Mouse (Mus musculus) testis, postnatal 14 days (tissue): ENCODE measurements around the gene Caskin1.

Source experiments
- DNase-seq: peaks from one replicate; pipeline ENCODE4 v3.0.0; 2021; ENCODE audit warnings: low spot score

The Caskin1 gene

DNA sequence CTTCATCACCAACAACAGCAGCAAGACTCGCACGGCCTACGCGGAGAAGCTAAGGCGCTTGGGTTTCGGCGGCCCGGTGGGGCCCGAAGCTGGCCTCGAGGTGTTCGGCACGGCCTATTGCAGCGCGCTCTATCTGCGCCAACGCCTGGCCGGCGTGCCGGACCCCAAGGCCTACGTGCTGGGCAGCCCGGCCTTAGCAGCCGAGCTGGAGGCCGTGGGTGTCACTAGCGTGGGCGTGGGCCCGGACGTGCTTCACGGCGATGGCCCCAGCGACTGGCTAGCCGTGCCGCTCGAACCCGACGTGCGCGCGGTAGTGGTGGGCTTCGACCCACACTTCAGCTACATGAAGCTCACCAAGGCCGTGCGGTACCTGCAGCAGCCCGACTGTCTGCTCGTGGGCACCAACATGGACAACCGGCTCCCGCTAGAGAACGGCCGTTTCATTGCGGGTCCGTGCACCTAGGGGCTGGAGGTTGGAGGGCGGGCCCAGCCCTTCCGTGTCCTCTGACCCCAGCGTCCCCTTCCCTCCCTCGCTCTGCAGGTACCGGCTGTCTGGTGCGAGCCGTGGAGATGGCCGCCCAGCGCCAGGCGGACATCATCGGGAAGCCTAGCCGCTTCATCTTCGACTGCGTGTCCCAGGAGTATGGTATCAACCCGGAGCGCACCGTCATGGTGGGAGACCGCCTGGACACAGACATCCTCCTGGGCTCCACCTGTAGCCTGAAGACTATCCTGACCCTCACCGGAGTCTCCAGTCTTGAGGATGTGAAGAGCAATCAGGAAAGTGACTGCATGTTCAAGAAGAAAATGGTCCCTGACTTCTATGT lies 17.5 kb upstream of the Caskin1 start:
- peak; percentile 77 for DNase-seq

DNA sequence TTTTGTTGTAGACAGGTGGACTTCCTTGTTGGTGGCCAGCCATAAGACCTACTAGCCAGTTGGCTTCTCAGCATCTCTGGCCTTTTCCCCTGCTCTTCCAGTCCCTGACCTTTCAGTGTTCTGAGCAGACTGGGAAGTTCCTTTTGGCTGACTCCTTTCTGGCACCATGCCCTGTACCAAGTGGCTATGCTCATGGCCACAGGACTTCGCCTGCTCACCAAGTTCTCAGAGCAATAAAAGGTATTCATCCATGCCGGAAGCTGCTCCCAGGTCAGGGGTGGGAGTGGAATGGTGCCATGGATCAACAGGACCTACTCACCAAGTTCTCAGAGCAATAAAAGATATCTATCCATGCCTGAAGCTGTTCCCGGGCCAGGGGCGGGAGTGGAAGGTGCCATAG lies 15.9 kb upstream of the Caskin1 start:
- peak; percentile 75 for DNase-seq

- DNase-seq = peak; percentile 66
Measured at GRCm38 (mm10) chr17:24473612-24474275, 14.7 kb upstream of the Caskin1 start, which contains the start of gene Bricd5. Gene Bricd5 (plus strand): TSS chr17:24473884.

GRCm38 (mm10) chr17:24474557-24474956 lies 13.8 kb upstream of the Caskin1 start:
- DNase-seq = peak; percentile 62

GRCm38 (mm10) chr17:24475586-24475985 lies 12.8 kb upstream of the Caskin1 start:
- DNase-seq = no peak

DNA sequence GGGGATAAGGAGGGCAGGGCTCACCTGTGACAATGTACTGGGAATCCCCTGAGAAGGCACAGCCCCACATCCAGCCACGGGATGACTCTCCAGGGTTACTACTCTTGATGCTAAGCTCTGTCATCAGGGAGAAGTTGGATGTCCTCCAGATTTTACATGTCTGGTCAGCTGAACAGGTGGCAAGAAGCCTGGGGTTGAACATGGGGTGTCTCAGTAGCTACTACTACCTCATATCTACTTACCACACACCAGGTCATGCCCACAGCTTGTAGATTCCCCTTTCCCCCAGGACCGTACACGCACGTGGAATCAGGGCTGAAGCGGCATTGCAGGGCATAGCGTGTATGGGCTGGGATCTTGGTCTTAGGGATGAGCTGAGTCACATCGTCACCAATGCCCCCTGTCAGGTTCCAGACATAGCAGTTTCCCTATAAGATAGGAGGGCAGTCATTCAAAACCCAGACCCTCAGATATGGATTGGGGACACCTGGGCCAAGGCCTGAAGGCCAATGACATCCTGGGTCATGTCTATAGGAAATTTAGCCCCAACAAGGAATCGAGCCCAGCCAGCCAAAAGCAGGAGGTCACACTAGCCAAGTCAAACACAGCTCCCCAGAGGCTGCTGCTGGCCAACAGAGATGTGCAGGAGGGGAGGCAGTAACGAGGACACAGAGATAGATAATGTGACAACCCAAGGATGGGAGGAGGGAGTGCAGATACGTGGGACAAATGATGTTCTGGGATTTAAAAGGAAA lies 12.2 kb upstream of the Caskin1 start:
- no peak for DNase-seq

DNA sequence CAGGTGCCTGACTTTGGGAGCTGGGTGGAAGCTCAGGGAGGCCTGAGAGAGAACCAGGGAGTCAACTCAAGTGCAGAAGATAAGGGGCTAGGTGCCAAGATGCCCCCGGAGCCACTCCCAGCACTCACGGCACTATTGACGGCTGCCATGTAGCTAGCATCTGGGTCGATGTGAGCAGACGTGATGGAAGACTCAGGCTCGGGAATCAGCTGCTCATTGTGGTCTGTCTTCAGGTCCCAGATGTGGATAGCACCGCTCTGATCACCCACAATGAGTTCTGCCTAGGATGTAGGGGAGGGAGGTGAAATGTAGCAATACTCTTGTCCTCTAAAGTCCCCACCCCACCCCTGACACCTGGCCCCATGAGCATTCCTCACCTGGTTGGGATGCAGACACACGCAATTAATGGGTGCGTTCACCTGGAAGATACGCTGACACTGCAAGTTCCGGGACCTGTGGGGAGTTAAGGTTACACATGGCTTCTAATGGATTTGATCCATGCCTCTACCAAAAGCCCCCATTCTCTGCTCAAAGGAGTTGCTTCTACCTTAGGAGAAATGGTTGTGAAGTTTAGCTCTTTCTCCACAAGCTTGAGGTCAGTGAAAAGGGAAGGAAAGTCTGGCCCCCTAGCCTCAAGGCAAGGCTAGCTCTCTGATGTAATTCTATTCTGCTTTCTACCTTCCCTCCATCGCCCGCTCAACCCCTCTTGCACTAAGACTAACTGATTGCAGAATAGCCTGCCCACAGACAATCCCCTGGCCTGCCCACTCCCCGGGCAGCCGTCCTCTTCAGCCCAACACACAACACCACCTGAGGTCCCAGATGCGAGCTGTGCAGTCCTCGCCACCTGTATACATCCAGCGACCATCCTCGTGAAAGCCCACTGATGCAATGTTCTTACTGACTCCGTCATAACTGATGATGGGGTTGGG lies 11.1 kb upstream of the Caskin1 start:
- peak; percentile 14 for DNase-seq

DNA sequence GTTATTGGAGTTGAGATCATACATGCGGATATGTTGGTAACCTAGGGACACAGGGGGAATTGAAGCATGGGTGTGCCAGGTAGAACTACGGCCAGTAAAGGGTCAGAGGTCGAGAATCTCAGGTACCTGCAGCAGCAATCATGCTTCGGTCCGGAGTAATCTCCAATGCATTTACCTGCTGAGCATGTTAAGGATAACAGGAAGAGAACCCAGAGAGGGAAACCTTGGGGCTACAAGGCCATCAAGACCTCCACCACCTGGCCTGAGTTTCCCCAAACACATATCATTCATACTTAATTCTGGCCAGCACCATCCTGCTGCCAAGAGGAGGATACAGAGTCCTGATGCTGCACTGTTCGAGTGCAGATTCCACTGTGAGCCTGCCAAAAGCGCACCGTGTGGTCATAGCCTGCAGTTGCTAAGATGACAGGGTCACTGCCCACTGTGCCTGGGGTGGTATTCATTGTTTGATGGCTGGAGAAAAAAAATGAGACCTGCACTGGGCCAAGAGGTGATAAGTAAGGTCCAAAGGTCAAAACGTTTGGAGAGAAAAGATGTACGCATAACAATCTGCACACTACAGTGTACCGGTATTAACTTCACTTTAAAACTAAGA lies 10.3 kb upstream of the Caskin1 start:
- DNase-seq = peak; percentile 28

DNA sequence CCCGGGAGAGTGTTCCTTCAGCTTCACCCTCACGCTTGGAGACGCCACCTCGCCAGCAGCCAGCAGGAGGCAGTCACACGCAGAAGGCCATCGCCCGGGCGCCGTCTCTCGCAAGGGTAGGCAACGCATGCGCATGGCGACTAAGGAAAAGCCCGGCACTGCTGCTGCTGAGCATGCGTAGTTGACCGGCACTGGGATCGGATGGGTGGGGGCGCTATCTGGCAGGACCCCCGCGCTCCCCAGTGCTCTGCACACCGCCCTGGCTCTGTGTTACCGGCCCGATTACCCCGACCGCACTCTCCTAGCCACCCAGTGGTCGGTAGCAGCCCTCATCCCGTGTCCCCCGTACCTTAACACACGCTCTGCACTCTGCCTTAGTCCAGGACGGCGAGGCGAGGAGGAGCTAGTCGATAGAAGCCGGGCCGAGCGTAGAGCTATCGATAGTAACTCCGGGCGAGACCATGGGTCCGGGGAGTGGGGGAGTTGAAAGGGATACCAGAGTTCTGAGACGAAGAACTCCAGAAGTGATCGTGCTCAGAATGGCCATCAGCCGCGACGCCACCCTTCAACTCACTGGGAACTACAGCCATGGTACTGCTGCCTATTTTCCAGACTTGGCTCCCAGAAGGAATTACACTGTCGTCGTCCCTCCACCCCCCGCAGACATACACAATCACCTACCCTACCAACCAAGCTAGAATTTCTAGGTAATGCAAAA lies 9.6 kb upstream of the Caskin1 start, which contains the start of gene Mlst8:
TSS of gene Mlst8 (minus strand) at position 416 of the 718 bp plus-strand sequence.
- peak; percentile 95 for DNase-seq

DNA sequence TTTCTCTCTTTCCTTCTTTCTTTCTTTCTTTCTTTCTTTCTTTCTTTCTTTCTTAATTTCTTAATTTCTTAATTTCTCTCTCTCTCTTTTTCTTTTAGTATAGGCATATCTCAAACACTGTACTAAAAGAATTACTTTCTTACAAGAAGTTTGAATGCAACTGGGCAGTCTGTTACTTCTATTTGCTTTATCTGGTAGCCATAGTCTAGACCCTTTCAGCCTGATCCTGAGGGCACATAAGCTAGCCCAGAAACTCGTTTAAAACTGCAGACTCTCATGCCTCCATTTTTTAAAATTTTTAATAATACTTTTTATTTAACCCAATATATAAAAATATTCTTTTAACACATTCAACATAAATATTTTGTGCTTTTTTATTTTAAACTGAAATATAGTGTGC lies 9.0 kb upstream of the Caskin1 start:
- no peak for DNase-seq

DNA sequence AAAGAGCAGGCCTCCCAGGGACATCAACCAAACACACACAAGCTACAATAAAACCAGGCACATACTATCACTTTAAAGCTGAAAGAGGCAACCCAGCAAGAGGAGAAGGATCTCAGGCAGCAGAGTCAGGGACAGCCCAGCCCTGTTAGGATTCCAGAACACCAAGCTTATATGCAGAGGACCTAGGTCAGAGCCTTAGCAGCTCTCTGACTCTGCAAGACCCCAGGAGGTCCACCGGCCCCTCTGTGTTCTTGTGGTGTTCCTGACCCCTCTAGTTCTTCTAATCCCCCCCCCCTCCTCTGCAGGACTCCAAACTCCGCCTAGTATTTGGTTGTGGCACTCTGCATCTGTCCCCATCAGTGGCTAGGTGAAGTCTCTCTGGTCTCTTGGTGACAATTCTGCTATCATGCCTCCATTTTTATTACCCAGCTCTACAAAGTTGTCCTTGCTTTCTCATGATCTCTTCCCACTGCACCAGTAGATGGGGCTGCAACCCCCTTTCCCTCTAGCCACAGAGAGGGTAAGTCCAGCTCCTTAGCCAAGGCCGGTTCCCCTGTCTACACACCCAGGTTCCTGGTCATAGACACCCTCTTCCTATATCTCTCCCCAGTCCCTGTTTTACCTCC lies 8.1 kb upstream of the Caskin1 start:
- DNase-seq = peak; percentile 12

GRCm38 (mm10) chr17:24481027-24481815 lies 7.2 kb upstream of the Caskin1 start:
- peak; percentile 69 for DNase-seq

DNA sequence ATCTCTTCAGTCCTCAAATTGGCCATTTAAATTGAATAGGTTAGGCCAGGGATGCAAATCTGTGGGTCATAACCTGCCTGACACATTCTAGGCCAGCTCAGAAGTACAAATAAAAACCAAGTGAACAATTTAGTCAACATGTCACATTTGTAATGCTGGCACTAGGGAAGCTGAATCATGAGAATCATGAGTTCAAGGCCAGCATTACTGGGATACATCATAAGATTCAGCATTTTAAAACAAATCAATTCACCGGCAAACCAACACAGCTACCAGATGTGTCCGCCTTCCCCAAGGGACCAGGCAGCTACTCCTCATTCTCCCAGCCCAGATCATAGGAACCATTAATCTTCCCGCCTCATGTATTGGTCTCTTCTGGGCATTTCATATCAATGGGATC lies 4.9 kb upstream of the Caskin1 start:
- DNase-seq = no peak

DNA sequence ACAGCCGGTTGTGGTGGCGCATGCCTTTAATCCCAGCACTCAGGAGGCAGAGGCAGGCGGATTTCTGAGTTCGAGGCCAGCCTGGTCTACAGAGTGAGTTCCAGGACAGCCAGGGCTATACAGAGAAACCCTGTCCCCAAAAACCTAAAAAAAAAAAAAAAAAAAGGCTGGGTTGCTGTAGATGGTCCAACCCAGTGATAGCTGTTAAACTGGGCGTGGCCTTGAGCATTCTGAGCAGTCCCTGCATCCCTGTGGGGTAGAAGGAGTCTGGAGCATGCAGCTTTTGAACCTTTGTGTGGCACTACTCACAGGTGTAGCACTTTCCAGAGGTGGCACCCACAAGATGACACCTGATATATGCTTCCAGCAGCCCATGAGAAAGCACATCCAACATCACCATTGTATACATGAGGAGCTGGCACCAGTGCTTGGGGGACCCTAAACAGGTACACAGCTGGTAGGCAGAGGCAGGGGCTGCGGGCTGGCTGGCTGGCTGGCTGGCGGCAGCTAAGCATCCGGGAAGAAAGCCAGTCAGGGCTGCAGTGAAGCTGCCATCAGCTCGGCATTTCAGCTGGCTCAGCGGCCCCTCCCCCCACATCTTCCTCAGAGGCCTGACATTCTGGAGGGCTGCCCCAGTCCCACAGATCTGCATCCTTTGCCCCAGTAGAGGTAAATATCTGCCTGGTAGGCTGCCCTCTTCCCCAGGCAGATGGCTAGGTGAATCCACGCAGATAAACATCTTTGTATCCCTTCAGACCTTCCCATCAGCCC lies 3.1 kb upstream of the Caskin1 start:
- DNase-seq = no peak

DNA sequence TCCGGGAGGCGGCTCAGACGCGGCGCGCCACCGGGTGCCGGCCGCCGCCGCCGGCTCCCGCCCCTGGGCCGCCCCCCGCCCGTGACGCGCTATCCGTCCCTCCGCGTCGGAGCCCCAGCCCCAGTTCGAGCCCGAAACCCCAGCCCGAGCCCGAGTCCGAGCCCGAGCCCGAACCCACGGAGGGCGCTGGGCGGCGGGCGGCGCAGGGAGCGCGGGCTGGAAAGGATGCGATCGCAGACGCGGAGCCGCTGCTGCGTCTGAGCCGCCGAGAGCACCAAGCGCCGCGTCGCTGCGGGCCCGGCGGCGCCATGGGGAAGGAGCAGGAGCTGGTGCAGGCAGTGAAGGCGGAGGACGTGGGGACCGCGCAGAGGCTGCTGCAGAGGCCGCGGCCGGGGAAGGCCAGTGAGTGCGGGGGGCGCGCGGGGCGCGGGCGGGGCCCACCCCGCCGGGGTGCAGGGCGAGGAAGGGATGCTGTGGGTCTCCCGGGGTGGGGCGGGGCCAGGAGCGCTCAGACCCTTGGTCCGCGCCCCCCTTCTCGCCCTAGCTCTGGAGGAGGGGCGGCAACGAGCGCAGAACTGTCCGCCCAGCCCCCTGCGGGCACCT lies 362 bp downstream of the Caskin1 start:
- DNase-seq = peak; percentile 51

GRCm38 (mm10) chr17:24489265-24490030 lies 1.0 kb downstream of the Caskin1 start:
- DNase-seq = no peak

- no peak for DNase-seq
Measured at GRCm38 (mm10) chr17:24490399-24490798, 2.0 kb downstream of the Caskin1 start.
